Mouse (Mus musculus) neutrophil, adult 5-6 weeks (primary cell): Measurements from ENCODE around the gene Gm13691. TPM values are rescaled to one million over a fixed set of nuclear protein-coding genes. Genes with fewer than 3 reads are reported as not detected.
A peak's percentile ranks its signal among the peaks of the same experiment; 100 is the strongest.
"Not testable (repeated sequence)": the region's sequence is repeated elsewhere in the genome, so short reads cannot be mapped to it uniquely, and the experiment has no call there.

Experiments used
- ATAC-seq: fragments of 151-379, 151-347 bp; 2 replicates; pipeline ENCODE4 v1.8.0; 2017; ENCODE audit warnings: mild to moderate bottlenecking, moderate TSS enrichment; ENCODE audit not compliant: insufficient number of reproducible peaks, poor library complexity, low FRiP score, severe bottlenecking; ENCODE audit errors: extremely low read depth
- total RNA-seq: library from RNA; stranded (forward); fragments of 200-1000 nt; gene quantifications from 2 replicates; pipeline ENCODE4 v1.2.3, GENCODE M21; 2017

The Gm13691 gene
- not detected in 2 replicates for total RNA-seq

GRCm38 (mm10) chr2:83990253-83990652 lies at the start of gene Gm13691:
Gm13691 (plus strand) TSS chr2:83990553.
- ATAC-seq = not testable (repeated sequence)

GRCm38 (mm10) chr2:83940931-83941361 lies 49.4 kb upstream of the Gm13691 start, which contains the start of gene Zswim2:
Zswim2 (minus strand) TSS chr2:83941228.
- peak; percentile 39; the same call in 1 of the 2 replicates for ATAC-seq

GRCm38 (mm10) chr2:83941378-83941777 lies 49.0 kb upstream of the Gm13691 start:
- ATAC-seq = no peak

- ATAC-seq = no peak
Measured at GRCm38 (mm10) chr2:83941792-83942191, 48.6 kb upstream of the Gm13691 start.

GRCm38 (mm10) chr2:83955393-83955792 lies 35.0 kb upstream of the Gm13691 start, which contains the start of gene Gm13698:
Gm13698 (plus strand) TSS chr2:83955693.
- ATAC-seq = not testable (repeated sequence)

- ATAC-seq = not testable (repeated sequence)
Measured at GRCm38 (mm10) chr2:83961203-83961602, 29.1 kb upstream of the Gm13691 start, which contains the start of gene Gm13693. Gm13693 (plus strand) TSS chr2:83961503.

- ATAC-seq = not testable (repeated sequence)
Measured at GRCm38 (mm10) chr2:83967013-83967412, 23.3 kb upstream of the Gm13691 start, which contains the start of gene Gm13695. Gm13695 (plus strand) TSS chr2:83967313.

GRCm38 (mm10) chr2:83972823-83973222 lies 17.5 kb upstream of the Gm13691 start, which contains the start of gene Gm13696:
Gm13696 (plus strand) TSS chr2:83973123.
- ATAC-seq = not testable (repeated sequence)

GRCm38 (mm10) chr2:83978633-83979032 lies 11.7 kb upstream of the Gm13691 start, which contains the start of gene Gm13694:
Gm13694 (plus strand) TSS chr2:83978933.
- not testable (repeated sequence) for ATAC-seq

- ATAC-seq = not testable (repeated sequence)
Measured at GRCm38 (mm10) chr2:83984443-83984842, 5.9 kb upstream of the Gm13691 start, which contains the start of gene Gm13697. Gm13697 (plus strand) TSS chr2:83984743.

GRCm38 (mm10) chr2:83993639-83994255 lies 3.4 kb downstream of the Gm13691 start:
- ATAC-seq = peak; percentile 64

- not testable (repeated sequence) for ATAC-seq
Measured at GRCm38 (mm10) chr2:83994526-83994925, 4.2 kb downstream of the Gm13691 start.

- ATAC-seq = no peak
Measured at GRCm38 (mm10) chr2:84008913-84009312, 18.6 kb downstream of the Gm13691 start.

GRCm38 (mm10) chr2:84009818-84010217 lies 19.5 kb downstream of the Gm13691 start:
- ATAC-seq = no peak

- no peak for ATAC-seq
Measured at GRCm38 (mm10) chr2:84014572-84014971, 24.2 kb downstream of the Gm13691 start.

- ATAC-seq = not testable (repeated sequence)
Measured at GRCm38 (mm10) chr2:84016291-84016690, 25.9 kb downstream of the Gm13691 start.

GRCm38 (mm10) chr2:84018330-84018729 lies 28.0 kb downstream of the Gm13691 start:
- no peak for ATAC-seq

GRCm38 (mm10) chr2:84019519-84020305 lies 29.4 kb downstream of the Gm13691 start:
- 0 out of 2 replicates have a peak, but pooled peaks have one; percentile 36 for ATAC-seq

- ATAC-seq = no peak
Measured at GRCm38 (mm10) chr2:84021930-84022329, 31.6 kb downstream of the Gm13691 start.
